Mouse (Mus musculus) megakaryocyte, embryonic 14.5 days (primary cell): Measurements from ENCODE around the gene BC017158. TPM values are rescaled to one million over a fixed set of nuclear protein-coding genes. Genes with fewer than 3 reads are reported as not detected.

Experiments
- H3K27me3 ChIP-seq: replicated peaks from 2 replicates; pipeline ENCODE3; 2012; ENCODE audit warnings: inconsistent platforms
- H3K36me3 ChIP-seq: replicated peaks from 2 replicates; pipeline ENCODE3; 2012; ENCODE audit warnings: low read length, inconsistent platforms, mixed read lengths
- H3K4me1 ChIP-seq: 2 replicates; pipeline ENCODE4 v1.6.1; 2012; ENCODE audit warnings: inconsistent platforms
- H3K4me3 ChIP-seq: replicated peaks from 2 replicates; pipeline ENCODE3; 2012; ENCODE audit warnings: moderate library complexity, mild to moderate bottlenecking, inconsistent platforms
- H3K9me3 ChIP-seq: 2 replicates; pipeline ENCODE4 v1.6.1; 2012; ENCODE audit warnings: inconsistent platforms
- FLI1 ChIP-seq: IDR thresholded peaks from 2 replicates; pipeline ENCODE4 v1.6.1; 2012; ENCODE audit warnings: low read length, inconsistent platforms, mixed read lengths
- GATA1 ChIP-seq: IDR thresholded peaks from 3 replicates; pipeline ENCODE4 v1.6.1; 2012; ENCODE audit warnings: mixed read lengths, low read length, inconsistent platforms, borderline replicate concordance
- polyA plus RNA-seq: library from polyadenylated mRNA; stranded (reverse); fragments of >175 nt; gene quantifications from 2 replicates; pipeline ENCODE4 v1.2.3, GENCODE M21; 2012; ENCODE audit warnings: low replicate concordance; ENCODE audit not compliant: insufficient read depth

The BC017158 gene
- polyA plus RNA-seq, 1 experiment, result 21.3 TPM

DNA sequence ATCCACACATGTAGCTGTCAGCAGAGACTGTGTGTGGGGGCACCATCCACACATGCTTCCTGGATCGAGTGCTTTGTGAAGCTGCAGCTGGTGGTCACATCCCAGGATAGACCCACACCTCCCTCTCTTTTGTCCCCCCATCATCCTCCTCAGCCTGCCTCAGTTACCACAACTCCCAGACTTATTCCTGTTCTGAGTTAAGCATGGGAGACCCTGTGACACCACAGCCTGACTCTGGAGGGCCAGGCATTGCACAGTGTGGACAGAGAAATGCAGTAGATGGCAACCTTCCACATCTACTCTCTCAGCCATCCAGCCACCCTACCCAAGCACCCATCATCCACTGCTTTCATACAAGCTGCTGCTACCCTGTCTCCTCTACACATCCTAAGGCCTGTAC lies 27.0 kb upstream of the BC017158 start:
- peaks cover 20% of the 10 kb centered on the region for H3K4me1 ChIP-seq
- TF ChIP-seq FLI1, result no peak
- TF ChIP-seq GATA1, result no peak
- H3K9me3 ChIP-seq, result no peaks in the 10 kb centered on the region
- no peak overlapping the region for H3K4me3 ChIP-seq
- H3K27me3 ChIP-seq, result peaks cover 39% of the 10 kb centered on the region
- no peaks in the 10 kb centered on the region for H3K36me3 ChIP-seq

DNA sequence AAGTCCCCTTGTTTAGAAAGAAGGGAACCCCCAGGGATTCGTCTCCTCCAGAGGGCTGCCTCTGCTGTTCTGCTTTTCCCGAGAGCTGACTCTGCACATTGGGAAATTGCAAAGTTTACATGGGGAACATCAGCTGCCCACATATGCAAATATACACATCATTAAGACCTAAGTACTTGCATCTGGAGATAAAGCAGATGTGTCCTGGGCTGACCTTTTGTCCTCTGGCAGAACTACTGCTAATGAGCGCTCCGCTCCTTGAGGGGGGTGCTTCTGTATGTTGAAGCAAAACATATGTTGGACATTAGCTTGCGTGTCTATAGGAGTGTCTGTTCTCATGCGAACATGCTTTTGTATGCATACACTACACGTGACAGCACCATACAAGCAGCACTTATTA lies 23.3 kb upstream of the BC017158 start:
- no peaks in the 10 kb centered on the region for H3K9me3 ChIP-seq

DNA sequence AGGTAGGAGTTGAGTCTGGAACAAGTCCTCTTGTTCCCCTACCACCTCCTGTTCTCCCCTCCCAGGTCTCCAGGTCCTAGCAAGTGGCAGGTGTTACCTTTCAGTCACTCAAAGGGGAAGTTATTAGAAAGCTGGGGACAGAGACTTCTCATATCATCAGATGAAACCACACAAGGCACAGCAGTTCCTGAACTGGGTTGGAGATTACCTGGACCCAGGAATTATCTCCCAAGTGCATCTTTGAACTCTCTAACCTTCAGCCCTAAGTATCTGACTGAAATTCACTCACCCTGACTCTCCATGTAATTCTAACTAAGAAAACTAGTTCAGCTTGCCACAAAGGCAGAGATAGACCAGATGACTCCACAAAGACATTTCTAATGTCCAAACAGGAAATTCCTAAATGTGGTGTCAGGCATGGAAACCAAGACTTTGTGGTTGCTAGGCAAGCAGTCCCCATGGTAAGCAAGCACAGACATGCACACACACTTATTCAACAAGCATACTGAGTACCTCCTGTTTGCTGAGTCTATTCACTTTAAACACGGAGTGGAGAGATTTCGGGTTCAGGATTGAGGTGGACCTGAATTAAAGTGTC lies 22.3 kb upstream of the BC017158 start:
- H3K4me3 ChIP-seq, result no peak overlapping the region
- no peaks in the 10 kb centered on the region for H3K9me3 ChIP-seq
- peaks cover 44% of the 10 kb centered on the region for H3K27me3 ChIP-seq
- no peaks in the 10 kb centered on the region for H3K36me3 ChIP-seq
- no peak for TF ChIP-seq FLI1
- no peak for TF ChIP-seq GATA1
- peaks cover 34% of the 10 kb centered on the region for H3K4me1 ChIP-seq

More for the DNA sequence above, 23.3 kb upstream of the BC017158 start:
- Histone ChIP-seq H3K4me3 (no peak overlapping the region), H3K4me1 (peaks cover 34% of the 10 kb centered on the region), H3K27me3 (peaks cover 48% of the 10 kb centered on the region), H3K36me3 (no peaks in the 10 kb centered on the region)
- TF ChIP-seq GATA1, result no peak
- no peak for TF ChIP-seq FLI1

DNA sequence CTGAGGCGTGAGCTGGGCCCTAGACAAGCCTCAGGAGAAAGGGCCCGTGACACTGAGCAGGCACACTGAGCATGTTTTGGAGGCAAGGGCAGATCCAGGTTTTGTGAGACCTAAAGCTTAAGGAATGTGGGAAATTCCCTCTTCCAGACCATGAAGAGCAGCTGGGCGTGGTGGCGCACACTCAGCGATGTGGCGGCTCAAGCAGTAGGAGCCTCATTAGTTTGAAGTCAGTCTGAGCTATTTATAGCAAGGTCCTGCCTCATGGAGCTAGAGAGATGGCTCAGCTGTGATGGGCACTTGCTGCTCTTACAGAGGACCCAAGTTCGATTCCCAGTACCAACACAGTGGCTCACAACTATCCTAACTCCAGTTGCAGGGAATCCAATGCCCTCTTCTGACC lies 21.2 kb upstream of the BC017158 start:
- no peaks in the 10 kb centered on the region for H3K36me3 ChIP-seq
- H3K4me1 ChIP-seq, result peaks cover 29% of the 10 kb centered on the region
- no peak for TF ChIP-seq FLI1
- no peak for TF ChIP-seq GATA1
- H3K4me3 ChIP-seq, result no peak overlapping the region
- peaks cover 47% of the 10 kb centered on the region for H3K27me3 ChIP-seq
- H3K9me3 ChIP-seq, result no peaks in the 10 kb centered on the region

DNA sequence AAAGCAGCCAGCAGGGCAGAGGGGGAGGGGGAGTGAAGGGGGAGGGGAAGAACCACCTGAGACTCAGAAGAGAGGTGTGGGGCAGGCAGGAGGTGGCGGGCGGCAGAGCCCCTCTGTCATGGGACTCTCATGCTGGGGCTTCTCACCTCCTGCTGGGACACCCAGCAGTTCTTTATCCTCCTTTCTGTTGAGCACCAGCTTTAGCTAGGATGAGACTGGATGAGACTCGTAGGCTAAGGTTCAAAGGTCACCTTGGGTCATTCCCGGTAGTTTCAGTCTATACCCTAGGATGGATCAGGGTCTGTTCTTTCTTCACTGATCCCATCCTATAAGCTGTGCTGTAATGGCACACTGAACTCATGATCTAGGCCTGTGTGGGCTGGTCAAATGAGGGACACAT lies 19.0 kb upstream of the BC017158 start:
- TF ChIP-seq FLI1 (no peak), GATA1 (no peak)
- Histone ChIP-seq H3K4me1 (peaks cover 43% of the 10 kb centered on the region), H3K27me3 (peaks cover 41% of the 10 kb centered on the region), H3K4me3 (no peak overlapping the region), H3K36me3 (no peaks in the 10 kb centered on the region), H3K9me3 (no peaks in the 10 kb centered on the region)

DNA sequence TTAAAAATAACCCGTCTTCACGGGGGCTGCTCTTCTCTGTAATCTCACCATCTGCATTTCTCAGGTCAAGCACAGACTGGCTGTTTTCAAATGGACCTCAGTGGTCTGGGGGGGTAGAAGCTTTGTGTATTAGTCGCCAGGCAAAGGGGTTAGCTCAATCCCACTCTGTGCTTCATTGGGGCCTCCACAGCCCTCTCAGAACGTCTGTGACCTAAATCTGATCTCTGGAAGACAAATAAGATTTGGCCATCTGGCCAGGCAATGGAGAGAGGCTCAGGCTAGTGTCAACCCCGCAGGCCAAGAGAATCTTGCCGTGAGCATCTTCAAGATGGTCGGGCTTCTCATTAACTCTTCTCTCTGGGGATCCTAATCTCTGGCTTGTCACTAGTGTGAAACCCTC lies 16.5 kb upstream of the BC017158 start:
- Histone ChIP-seq H3K27me3 (peaks cover 52% of the 10 kb centered on the region), H3K4me3 (no peak overlapping the region), H3K9me3 (no peaks in the 10 kb centered on the region), H3K36me3 (no peaks in the 10 kb centered on the region), H3K4me1 (peaks cover 44% of the 10 kb centered on the region)
- TF ChIP-seq GATA1, result no peak
- no peak for TF ChIP-seq FLI1

DNA sequence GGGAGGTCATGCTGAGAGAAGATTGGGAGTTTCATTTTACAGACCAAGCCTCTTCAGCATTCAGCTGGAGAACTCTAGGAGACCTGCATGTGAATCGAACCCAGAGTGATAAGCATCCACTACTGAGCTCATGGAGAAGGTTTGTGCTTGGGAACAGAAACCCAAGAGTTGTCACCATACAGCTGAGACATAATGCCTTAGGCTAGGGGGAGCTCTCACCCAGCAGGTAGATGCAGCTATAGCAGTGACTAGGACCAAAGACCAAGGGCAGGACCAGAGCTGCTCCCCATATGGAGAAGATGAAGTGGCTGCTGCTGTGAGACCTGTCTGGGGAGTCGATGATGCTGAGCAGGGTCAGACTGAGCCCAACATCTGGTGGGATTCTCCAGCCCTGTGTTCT lies 15.6 kb upstream of the BC017158 start:
- no peak for TF ChIP-seq GATA1
- no peak for TF ChIP-seq FLI1
- H3K4me1 ChIP-seq, result peaks cover 36% of the 10 kb centered on the region
- H3K27me3 ChIP-seq, result peaks cover 46% of the 10 kb centered on the region
- H3K4me3 ChIP-seq, result no peak overlapping the region
- H3K36me3 ChIP-seq, result no peaks in the 10 kb centered on the region
- no peaks in the 10 kb centered on the region for H3K9me3 ChIP-seq

DNA sequence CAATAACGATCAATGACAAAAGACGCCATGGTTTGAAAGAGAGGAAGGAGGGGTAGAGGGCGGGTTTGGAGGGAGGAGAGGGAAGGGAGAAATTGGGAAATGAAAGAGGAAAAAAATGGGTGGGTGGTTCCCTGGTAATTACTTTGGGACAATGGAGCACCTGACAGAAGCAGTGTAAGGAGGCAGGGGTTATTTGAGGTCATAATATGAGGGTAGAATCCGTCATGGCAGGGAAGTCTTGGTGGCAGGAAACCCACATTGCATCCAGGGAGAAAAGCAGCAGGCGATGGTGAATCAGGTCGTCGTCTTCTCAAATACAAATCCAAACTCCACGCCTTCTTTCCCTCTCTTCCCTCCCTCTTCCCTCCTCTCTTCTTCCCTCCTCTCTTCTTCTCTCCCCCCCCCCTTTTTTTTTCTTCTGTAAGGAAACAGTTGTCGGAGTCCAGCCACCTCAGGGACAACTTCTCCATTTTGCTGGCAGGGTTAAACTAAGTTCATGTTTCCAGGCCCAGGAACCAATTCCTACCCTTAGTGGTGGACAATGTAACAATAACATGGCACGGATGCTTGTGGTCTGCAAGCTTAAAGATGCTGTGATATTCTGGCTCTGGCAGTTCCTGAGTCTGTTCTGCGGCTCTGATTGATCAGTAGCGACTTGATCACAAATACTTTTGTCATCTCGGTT lies 14.5 kb upstream of the BC017158 start:
- TF ChIP-seq FLI1, result no peak
- no peak for TF ChIP-seq GATA1
- H3K4me3 ChIP-seq, result no peak overlapping the region
- H3K4me1 ChIP-seq, result peaks cover 46% of the 10 kb centered on the region
- H3K27me3 ChIP-seq, result peaks cover 40% of the 10 kb centered on the region
- H3K36me3 ChIP-seq, result no peaks in the 10 kb centered on the region
- H3K9me3 ChIP-seq, result no peaks in the 10 kb centered on the region

DNA sequence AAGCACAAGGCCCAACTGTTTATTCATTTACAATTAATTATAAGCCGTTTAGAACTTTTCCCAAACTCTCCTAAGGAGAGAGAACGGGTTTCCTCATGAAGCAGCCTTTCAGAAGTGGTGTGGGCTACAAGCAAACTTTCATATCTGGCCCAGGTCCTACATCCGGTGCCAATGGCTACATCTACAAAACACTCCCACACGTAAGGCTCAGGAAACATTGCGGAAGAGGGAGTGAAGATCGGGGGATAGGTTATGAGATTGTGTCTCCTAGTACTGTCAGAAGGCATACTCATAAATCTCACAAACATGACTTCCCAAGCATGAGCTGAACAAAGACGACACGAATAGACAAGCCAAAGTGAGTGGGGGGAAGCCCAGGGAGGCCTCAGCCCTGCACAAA lies 13.8 kb upstream of the BC017158 start:
- Histone ChIP-seq H3K4me1 (peaks cover 46% of the 10 kb centered on the region), H3K27me3 (peaks cover 36% of the 10 kb centered on the region), H3K36me3 (no peaks in the 10 kb centered on the region), H3K9me3 (no peaks in the 10 kb centered on the region), H3K4me3 (no peak overlapping the region)
- no peak for TF ChIP-seq GATA1
- no peak for TF ChIP-seq FLI1

DNA sequence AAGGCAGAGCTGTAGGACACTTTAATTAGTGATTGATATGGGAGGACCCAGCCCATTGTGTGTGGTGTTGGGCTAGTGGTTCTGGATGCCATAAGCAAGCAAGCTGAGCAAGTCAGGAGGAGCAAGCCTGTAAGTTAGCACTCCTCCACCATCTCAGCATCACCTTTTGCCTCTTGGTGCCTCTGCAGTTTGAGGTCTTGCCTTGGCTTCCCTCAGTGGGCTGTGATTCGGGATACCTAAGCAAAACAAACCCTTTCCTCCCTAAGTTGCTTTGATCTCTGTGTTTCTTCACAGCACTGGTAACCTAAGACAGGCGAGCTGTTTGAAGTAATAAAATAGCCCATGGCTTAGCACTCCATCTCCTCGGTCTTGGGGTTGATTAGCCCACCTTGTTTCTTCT lies 13.3 kb upstream of the BC017158 start:
- H3K9me3 ChIP-seq, result no peaks in the 10 kb centered on the region
- no peaks in the 10 kb centered on the region for H3K36me3 ChIP-seq
- TF ChIP-seq FLI1 (no peak), GATA1 (no peak)
- peaks cover 46% of the 10 kb centered on the region for H3K4me1 ChIP-seq
- peaks cover 34% of the 10 kb centered on the region for H3K27me3 ChIP-seq
- no peak overlapping the region for H3K4me3 ChIP-seq
